Mouse (Mus musculus): ENCODE data around the gene Cap2. TPM values are rescaled to one million over a fixed set of nuclear protein-coding genes. Genes with fewer than 3 reads are reported as not detected.

Gene Cap2
- total RNA-seq, 2 experiments from 2014 or later: 2.3 TPM; not detected in 1

GRCm38 (mm10) chr13:46670514-46670913 lies 168.9 kb downstream of the Cap2 start:
- no peak for ATAC-seq (replicated peaks; ENCODE audit: low FRiP score, poor library complexity, severe bottlenecking)

DNA sequence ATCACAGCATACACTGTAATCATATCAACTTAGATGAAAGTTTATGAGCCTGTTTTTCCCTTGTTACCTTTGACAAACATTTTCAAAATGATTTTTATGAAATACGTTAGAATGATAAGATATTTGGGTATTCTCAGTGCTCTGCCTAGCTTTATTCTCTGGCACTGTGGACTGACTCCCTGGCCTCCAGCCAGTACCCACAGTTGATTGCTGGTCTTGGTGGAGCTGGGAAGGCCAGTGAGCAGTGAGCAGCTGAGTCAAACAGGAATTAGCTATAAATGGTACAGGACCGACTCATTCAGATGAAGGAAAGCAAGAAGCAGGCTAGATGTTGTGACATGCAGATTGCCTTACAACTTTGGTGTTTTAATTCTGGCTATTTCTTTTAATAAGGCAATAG lies 173.0 kb downstream of the Cap2 start:
- ATAC-seq (replicated peaks; ENCODE audit: low FRiP score, poor library complexity, severe bottlenecking): no peak

GRCm38 (mm10) chr13:46677721-46678120 lies 176.1 kb downstream of the Cap2 start:
- ATAC-seq (replicated peaks; ENCODE audit: low FRiP score, poor library complexity, severe bottlenecking): 0 out of 2 replicates have a peak, but pooled peaks have one; percentile 25

GRCm38 (mm10) chr13:46682921-46683320 lies 181.3 kb downstream of the Cap2 start:
- ATAC-seq (replicated peaks; ENCODE audit: low FRiP score, poor library complexity, severe bottlenecking): no peak

- no peak for ATAC-seq (replicated peaks; ENCODE audit: low FRiP score, poor library complexity, severe bottlenecking)
Observed at GRCm38 (mm10) chr13:46683370-46683769, 181.7 kb downstream of the Cap2 start.

- no peak for ATAC-seq (replicated peaks; ENCODE audit: low FRiP score, poor library complexity, severe bottlenecking)
Observed at GRCm38 (mm10) chr13:46690559-46691241, 189.1 kb downstream of the Cap2 start.

- ATAC-seq (replicated peaks; ENCODE audit: low FRiP score, poor library complexity, severe bottlenecking): no peak
Observed at GRCm38 (mm10) chr13:46695296-46695908, 193.8 kb downstream of the Cap2 start.

- no peak for ATAC-seq (replicated peaks; ENCODE audit: low FRiP score, poor library complexity, severe bottlenecking)
Observed at GRCm38 (mm10) chr13:46695932-46696331, 194.3 kb downstream of the Cap2 start.

GRCm38 (mm10) chr13:46696788-46697187 lies 195.1 kb downstream of the Cap2 start:
- no peak for ATAC-seq (replicated peaks; ENCODE audit: low FRiP score, poor library complexity, severe bottlenecking)

GRCm38 (mm10) chr13:46699372-46699771 lies 197.7 kb downstream of the Cap2 start:
- ATAC-seq (replicated peaks; ENCODE audit: low FRiP score, poor library complexity, severe bottlenecking): no peak

Other genes starting within 250 kb of the Cap2 start
- gene Stmnd1, start 228.1 kb upstream of the Cap2 start, total RNA-seq (2015; ENCODE audit: low replicate concordance): not detected in 2 replicates
- not detected in 2 replicates for gene Stmnd1, start 228.1 kb upstream of the Cap2 start, total RNA-seq (2017; ENCODE audit: low replicate concordance)
- 0.36 and 0.42 TPM in 2 replicates for gene Rbm24, start 83.4 kb upstream of the Cap2 start, total RNA-seq (2015; ENCODE audit: low replicate concordance)
- gene Rbm24, start 83.4 kb upstream of the Cap2 start, total RNA-seq (2017; ENCODE audit: low replicate concordance): 0.13 TPM in 1 of 2 replicates, not detected in the other
- gene Fam8a1, start 167.7 kb downstream of the Cap2 start, total RNA-seq (2015; ENCODE audit: low replicate concordance): 18.7 and 21.0 TPM in 2 replicates
- gene Fam8a1, start 167.7 kb downstream of the Cap2 start, total RNA-seq (2017; ENCODE audit: low replicate concordance): 7.1 and 32.7 TPM in 2 replicates
- gene Nup153, start 226.1 kb downstream of the Cap2 start, total RNA-seq (2015; ENCODE audit: low replicate concordance): 135 and 150 TPM in 2 replicates
- gene Nup153, start 226.1 kb downstream of the Cap2 start, total RNA-seq (2017; ENCODE audit: low replicate concordance): 120 and 128 TPM in 2 replicates

Measured in erythroid progenitor cell, adult 5-6 weeks (primary cell).